ENCODE assay signal across 28 mouse cellular contexts in the genomic region with DNA sequence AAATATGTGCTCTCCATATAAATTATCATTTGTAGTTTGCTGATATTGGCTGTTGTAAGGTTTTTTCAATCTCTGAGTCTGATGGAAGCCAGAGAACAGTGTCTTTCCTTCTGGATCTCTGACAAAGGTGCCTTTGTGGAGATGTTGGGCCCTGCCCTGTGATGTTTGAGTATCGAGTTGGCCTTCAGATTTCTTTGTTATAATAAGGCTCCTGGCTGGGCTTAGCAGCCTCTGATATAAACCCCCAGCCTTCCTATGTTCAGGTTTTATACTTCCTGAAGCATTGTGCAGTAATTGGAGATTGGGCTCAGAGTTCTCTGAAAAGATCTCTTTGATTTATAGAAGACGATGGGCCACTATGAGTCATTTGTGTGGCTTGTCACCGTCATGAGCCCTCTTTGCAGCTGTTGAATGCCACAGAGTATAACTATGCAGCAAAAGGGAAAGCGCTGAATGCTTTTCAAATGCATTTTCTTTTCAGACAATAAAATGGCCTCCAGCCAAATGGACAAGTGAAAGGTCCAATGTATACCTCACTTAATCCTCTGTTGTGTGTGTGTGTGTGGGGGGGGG. TPM values are rescaled to one million over a fixed set of nuclear protein-coding genes. Genes with fewer than 3 reads are reported as not detected.
DNase-seq lines count a peak whose midpoint lies in the region; ATAC-seq and TF ChIP-seq lines count a peak whose summit lies in the region.
"Had no signal": no experiment of that assay in that cellular context is flagged by ENCODE, and none has a peak within 500 bp of the region (broad histone marks: within the 10 kb centered on the region; RNA-seq: fewer than 3 reads in every experiment).

No protein-coding gene starts in this region.

- no peak overlapping the region for H3K4me3 ChIP-seq in forebrain, embryonic 10.5 days
- no peak overlapping the region for H3K4me3 ChIP-seq in forebrain, postnatal 0 days (ENCODE audit: low read depth, low read length)
- H3K4me3 ChIP-seq in CH12.LX (replicated peaks in 1 of 3; ENCODE audit: low read depth in 2 of 3, low read length in 2 of 3, poor library complexity in 1 of 3) (no peak overlapping the region), myocyte (no peak overlapping the region)
- H3K4me3 ChIP-seq: forebrain, embryonic 13.5 days; heart, adult 2 months; hindbrain, embryonic 13.5 days; left cerebral cortex, adult 2 months; limb, embryonic 15.5 days; liver, embryonic 15.5 days; lung, embryonic 15.5 days had no signal

- peak overlapping the region; percentile 57; the same call in 1 of the 2 replicates for H3K27ac ChIP-seq in forebrain, embryonic 10.5 days
- no peak overlapping the region for H3K27ac ChIP-seq in forebrain, postnatal 0 days (ENCODE audit: low read depth, low read length)
- no peak overlapping the region for H3K27ac ChIP-seq in CH12.LX (ENCODE audit: insufficient read depth, low read depth)
- H3K27ac ChIP-seq: forebrain, embryonic 13.5 days; heart, adult 2 months; hindbrain, embryonic 13.5 days; kidney, postnatal 0 days; left cerebral cortex, adult 2 months; limb, embryonic 15.5 days; liver, embryonic 15.5 days; lung, embryonic 15.5 days had no signal

- no peak overlapping the region for H3ac ChIP-seq in myocyte (ENCODE audit: control insufficient read depth, insufficient read length)

- no peak overlapping the region for H3K4me2 ChIP-seq in forebrain, postnatal 0 days (ENCODE audit: low read depth)
- no peak overlapping the region for H3K4me2 ChIP-seq in CH12.LX (ENCODE audit: insufficient read depth, low read depth, poor library complexity, severe bottlenecking)
- peak overlapping the region; percentile 59 for H3K4me2 ChIP-seq in myocyte (ENCODE audit: low read depth)
- H3K4me2 ChIP-seq: forebrain, embryonic 13.5 days; hindbrain, embryonic 13.5 days; limb, embryonic 15.5 days; liver, embryonic 15.5 days; lung, embryonic 15.5 days had no signal

- peaks cover 27% of the 10 kb centered on the region for H3K4me1 ChIP-seq in forebrain, embryonic 10.5 days
- H3K4me1 ChIP-seq in forebrain, postnatal 0 days (ENCODE audit: insufficient read depth), result no peaks in the 10 kb centered on the region
- peaks cover 15 to 77% of the 10 kb centered on the region in 2 experiments for H3K4me1 ChIP-seq in CH12.LX (ENCODE audit: control insufficient read depth in 1 of 2, insufficient read depth in 2 of 2)
- H3K4me1 ChIP-seq: hindbrain, embryonic 13.5 days; limb, embryonic 15.5 days; liver, embryonic 15.5 days; lung, embryonic 15.5 days had no signal

- WGBS in forebrain, embryonic 10.5 days, result 54% methylated on average over 4 of the region's 4 CpGs
- WGBS in forebrain, postnatal 0 days, result 19% methylated on average over 4 of the region's 4 CpGs

- dilution Hi-C loops in CH12.LX (cut with MboI; ENCODE audit: extremely low pct_ligation_motif_present, extremely low pct_unique_long_range_greater_than_20kb, low sequenced_read_pairs), result no loop called here

- in situ Hi-C loops in CH12.LX (cut with MboI; ENCODE audit: low pct_ligation_motif_present, low pct_unique_long_range_greater_than_20kb, low sequenced_read_pairs), result no loop called here

- no peak for ATAC-seq in forebrain, postnatal 0 days
- ATAC-seq in monocyte, adult 5-6 weeks (replicated peaks; ENCODE audit: insufficient number of reproducible peaks, low FRiP score, low TSS enrichment, poor library complexity, severe bottlenecking), result no peak
- ATAC-seq: forebrain, embryonic 13.5 days had no signal

- H3K36me3 ChIP-seq in forebrain, embryonic 10.5 days (replicated peaks), result no peaks in the 10 kb centered on the region
- H3K36me3 ChIP-seq in forebrain, postnatal 0 days (ENCODE audit: insufficient read depth), result no peaks in the 10 kb centered on the region
- H3K36me3 ChIP-seq in CH12.LX (replicated peaks in 1 of 2; ENCODE audit: control insufficient read depth in 1 of 2, insufficient read depth in 1 of 2, low read length in 1 of 2) (no peaks in the 10 kb centered on the region), myocyte (ENCODE audit: control insufficient read depth, insufficient read depth) (no peaks in the 10 kb centered on the region)
- H3K36me3 ChIP-seq: hindbrain, embryonic 13.5 days; limb, embryonic 15.5 days; liver, embryonic 15.5 days; lung, embryonic 15.5 days had no signal

- TF ChIP-seq POLR2A in CH12.LX (IDR thresholded peaks at IDR 0.05; ENCODE audit: low read depth, low read length) (no peak), myocyte (IDR thresholded peaks at IDR 0.05; ENCODE audit: insufficient read length, low read depth) (no peak)

- H3K9me3 ChIP-seq in forebrain, embryonic 10.5 days, result no peaks in the 10 kb centered on the region
- H3K9me3 ChIP-seq in forebrain, postnatal 0 days (ENCODE audit: low read length), result no peaks in the 10 kb centered on the region
- no peaks in the 10 kb centered on the region for H3K9me3 ChIP-seq in CH12.LX (replicated peaks; ENCODE audit: low read length)
- H3K9me3 ChIP-seq: forebrain, embryonic 13.5 days; hindbrain, embryonic 13.5 days; limb, embryonic 15.5 days; liver, embryonic 15.5 days; lung, embryonic 15.5 days had no signal

- H3K9ac ChIP-seq in forebrain, postnatal 0 days, result no peak overlapping the region
- no peak overlapping the region for H3K9ac ChIP-seq in CH12.LX (ENCODE audit: insufficient read depth, low read depth)
- H3K9ac ChIP-seq: forebrain, embryonic 13.5 days; hindbrain, embryonic 13.5 days; limb, embryonic 15.5 days; liver, embryonic 15.5 days; lung, embryonic 15.5 days had no signal

- peak; percentile 39; the same call in 1 of the 2 replicates for TF ChIP-seq EP300 in CH12.LX (IDR thresholded peaks at IDR 0.05; ENCODE audit: low read length)

- no peaks in the 10 kb centered on the region for H3K79me2 ChIP-seq in CH12.LX (replicated peaks; ENCODE audit: control insufficient read depth, extremely low read depth, insufficient read depth, poor library complexity, severe bottlenecking)
- no peaks in the 10 kb centered on the region for H3K79me2 ChIP-seq in myocyte (ENCODE audit: control insufficient read depth, insufficient read depth)

- no peaks in the 10 kb centered on the region for H3K27me3 ChIP-seq in forebrain, embryonic 10.5 days (ENCODE audit: poor library complexity, severe bottlenecking)
- H3K27me3 ChIP-seq in forebrain, postnatal 0 days (ENCODE audit: insufficient read depth, low read length), result no peaks in the 10 kb centered on the region
- H3K27me3 ChIP-seq in CH12.LX (replicated peaks), result no peaks in the 10 kb centered on the region
- no peaks in the 10 kb centered on the region for H3K27me3 ChIP-seq in myocyte (ENCODE audit: control insufficient read depth, insufficient read depth, insufficient read length)
- H3K27me3 ChIP-seq: forebrain, embryonic 13.5 days; hindbrain, embryonic 13.5 days; limb, embryonic 15.5 days; liver, embryonic 15.5 days; lung, embryonic 15.5 days had no signal

- TF ChIP-seq CTCF in forebrain, postnatal 0 days (IDR thresholded peaks at IDR 0.05; ENCODE audit: low read depth), result no peak
- no peak for TF ChIP-seq CTCF in CH12.LX (conservative IDR thresholded peaks at IDR 0.05 in 1 of 2, IDR thresholded peaks at IDR 0.05 in 1 of 2; ENCODE audit: low read depth in 2 of 2, low read length in 2 of 2)

- DNase-seq in forebrain, embryonic 10.5 days (ENCODE audit: extremely low spot score, low spot score), result no peak
- no peak for DNase-seq in forebrain, postnatal 0 days
- peak; percentile 74 for DNase-seq in 416B (ENCODE audit: low read depth)
- DNase-seq in CH12.LX (ENCODE audit: extremely low read depth), result peak; percentile 25
- no peak for DNase-seq in embryo, embryonic 10.5 days (ENCODE audit: low spot score)
- DNase-seq in right cerebral cortex, adult 2 months (ENCODE audit: low spot score in 2 of 2), result no peak
- DNase-seq: adrenal gland, postnatal 25 days; cerebellum, adult 11 months; cerebellum, adult 9-11 months; gastrocnemius, postnatal 36 days; heart, adult 2 months; heart, postnatal 36 days; kidney, adult 2 months; layer of hippocampus, adult 9-11 months; left cerebral cortex, postnatal 4 days; lung, postnatal 4 days; thymus, adult 2 months had no signal

- no peak for TF ChIP-seq RAD21 in CH12.LX (IDR thresholded peaks at IDR 0.05; ENCODE audit: low read depth, low read length)

TF ChIP-seq in CH12.LX, 34 proteins besides CTCF, POLR2A, EP300 and RAD21 (continues in another document):
- TF ChIP-seq MYC (IDR thresholded peaks at IDR 0.05; ENCODE audit: low read depth, low read length), result no peak
- TF ChIP-seq GABPA (IDR thresholded peaks at IDR 0.05; ENCODE audit: insufficient replicate concordance, low read depth, low read length), result no peak
- no peak for TF ChIP-seq CHD2 (IDR thresholded peaks at IDR 0.05; ENCODE audit: low read length)
- TF ChIP-seq JUN (IDR thresholded peaks at IDR 0.05; ENCODE audit: insufficient read depth, low read depth, low read length), result no peak
- no peak for TF ChIP-seq ZMIZ1 (IDR thresholded peaks at IDR 0.05; ENCODE audit: low read depth, low read length)
- TF ChIP-seq MAFK (IDR thresholded peaks at IDR 0.05; ENCODE audit: insufficient replicate concordance, low read length), result no peak
- TF ChIP-seq CHD1 (IDR thresholded peaks at IDR 0.05; ENCODE audit: low read depth, low read length), result no peak
- TF ChIP-seq PAX5 (IDR thresholded peaks at IDR 0.05; ENCODE audit: low read length), result no peak
- 0 out of 2 replicates have a peak, but pooled peaks have one; percentile 10 for TF ChIP-seq ETS1 (conservative IDR thresholded peaks at IDR 0.05; ENCODE audit: low read depth, low read length)

TF ChIP-seq in myocyte, 11 proteins besides CTCF, POLR2A, EP300 and RAD21 (continues in another document):
- no peak for TF ChIP-seq POLR2AphosphoS2 (IDR thresholded peaks at IDR 0.05; ENCODE audit: insufficient read length, low read depth)
- TF ChIP-seq MYOG (IDR thresholded peaks at IDR 0.05; ENCODE audit: control insufficient read depth in 1 of 3, insufficient read depth in 1 of 3, insufficient read length in 2 of 3, low read depth in 2 of 3), result peak in 1 of 3 experiments; percentile 36
- no peak for TF ChIP-seq TCF3 (IDR thresholded peaks at IDR 0.05; ENCODE audit: insufficient read length, low read depth)
- no peak for TF ChIP-seq MAX (IDR thresholded peaks at IDR 0.05; ENCODE audit: low read depth)
- TF ChIP-seq USF1 (IDR thresholded peaks at IDR 0.05; ENCODE audit: low read depth), result no peak
- TF ChIP-seq REST (IDR thresholded peaks at IDR 0.05; ENCODE audit: insufficient read depth, insufficient read length), result no peak
- no peak for TF ChIP-seq CEBPB (IDR thresholded peaks at IDR 0.05; ENCODE audit: insufficient read depth, poor library complexity, severe bottlenecking)
- peak; percentile 37 to 81 (median 76) for TF ChIP-seq MYOD1 (IDR thresholded peaks at IDR 0.05; ENCODE audit: control insufficient read depth in 1 of 3, insufficient read length in 2 of 3, low read depth in 2 of 3)

RNA-seq across cellular contexts. Expression of a gene that starts 45.8 kb away (rescaled TPM):
- 3.1 and 3.6 TPM in 2 replicates for polyA plus RNA-seq in forebrain, embryonic 10.5 days (2016; fragmentation: Nextera tagmentation; extraction: Ambion mirVana)
- total RNA-seq in forebrain, postnatal 0 days (2014; rRNA removed), result 2.2 and 2.6 TPM in 2 replicates
- 4.5 and 5.9 TPM in 2 replicates for polyA plus RNA-seq in forebrain, postnatal 0 days (2015; fragmentation: Nextera tagmentation; extraction: Ambion mirVana)
- 0.04 and 0.17 TPM in 2 replicates for total RNA-seq in CH12.LX (2012; rRNA removed)
- total RNA-seq in CH12.LX (2014; rRNA removed), result 0.04 and 0.63 TPM in 2 replicates
- polyA plus RNA-seq in CH12.LX (2012; ENCODE audit: insufficient read length, low read depth), result 0.30 and 0.46 TPM in 2 replicates
- polyA plus RNA-seq in myocyte (2012; fragmentation: generic; extraction: Trizol), result 0.53 TPM
- total RNA-seq in monocyte, adult 5-6 weeks (2017), result 0.21 TPM in 1 of 3 replicates, not detected in the others
- total RNA-seq: common myeloid progenitor, adult 5-6 weeks; megakaryocyte-erythroid progenitor cell, adult 5-6 weeks had no signal

Comparison
In these comparisons a context has a peak if more than half of its experiments do, and no peak if none do; other contexts are left out.
1. DNase-seq: peak in 416B (single experiment) and CH12.LX (single experiment); none in forebrain, embryonic 10.5 days (single experiment), forebrain, postnatal 0 days (single experiment), embryo, embryonic 10.5 days (single experiment) and right cerebral cortex, adult 2 months (0 of 2).